Mouse (Mus musculus): ENCODE measurements around the gene Kiss1. TPM values are rescaled to one million over a fixed set of nuclear protein-coding genes. Genes with fewer than 3 reads are reported as not detected.
A peak's percentile ranks its signal among the peaks of the same experiment; 100 is the strongest.
"Not testable (repeated sequence)": the region's sequence is repeated elsewhere in the genome, so short reads cannot be mapped to it uniquely, and the experiment has no call there.

Kiss1 gene
- total RNA-seq, 2 experiments from 2014 or later = not detected

DNA sequence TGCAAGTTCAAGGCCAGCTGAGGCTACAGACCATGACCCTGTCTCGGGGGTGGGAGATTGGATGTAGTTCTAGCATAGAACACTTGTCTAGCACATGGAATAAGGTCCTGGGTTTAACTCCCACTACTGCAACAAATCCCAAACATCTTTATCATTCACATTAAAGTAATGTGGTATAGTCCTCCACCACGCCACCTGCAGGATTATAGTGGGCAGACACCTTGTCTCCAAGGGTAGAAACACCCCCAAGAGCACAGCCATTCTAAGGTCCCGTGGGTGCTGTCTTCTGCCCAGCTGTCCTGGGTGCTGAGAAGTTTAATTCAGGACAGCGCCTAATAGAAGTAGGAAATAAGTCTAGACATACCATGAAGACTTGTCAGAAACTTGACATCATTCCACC is 5.1 kb upstream of the Kiss1 start:
- no peak for DNase-seq (ENCODE audit: low spot score)

DNA sequence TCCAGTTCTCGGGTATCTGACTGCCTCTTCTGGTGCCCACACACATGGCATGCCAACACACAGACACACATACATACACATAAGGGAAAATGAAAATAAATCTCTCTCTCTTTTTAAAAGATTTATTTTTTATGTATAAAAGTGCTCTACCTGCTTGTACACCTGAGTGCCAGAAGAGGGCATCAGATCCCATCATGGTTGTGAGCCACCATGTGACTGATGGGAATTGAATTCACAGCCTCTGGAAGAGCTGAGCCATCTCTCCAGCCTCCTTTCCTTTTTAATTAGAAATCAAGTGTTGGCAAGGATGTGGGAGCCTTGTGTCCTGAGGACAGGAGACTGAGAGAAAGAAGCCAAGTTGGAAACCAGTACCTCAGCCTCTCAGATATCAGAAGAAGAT is 4.5 kb upstream of the Kiss1 start:
- DNase-seq (ENCODE audit: low spot score) = no peak

DNA sequence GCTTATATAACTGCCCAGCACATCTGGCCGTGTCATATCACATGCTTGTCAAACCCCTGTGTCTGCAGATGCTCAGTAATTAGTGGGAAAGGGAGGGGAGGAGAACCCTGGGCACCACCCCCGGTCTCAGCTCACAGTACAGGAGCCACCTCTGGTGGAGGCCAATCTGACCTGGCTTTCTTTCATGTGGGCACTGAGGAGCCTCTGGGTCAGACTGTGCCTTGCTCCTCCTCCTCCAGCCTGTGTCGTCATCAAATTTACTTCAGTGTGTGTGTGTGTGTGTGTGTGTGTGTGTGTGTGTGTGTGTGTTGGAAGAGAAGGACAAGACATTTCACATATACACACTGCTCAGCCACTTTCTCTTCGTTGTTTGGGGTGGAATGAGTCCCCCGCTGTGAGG is 1.7 kb downstream of the Kiss1 start:
- no peak for DNase-seq (ENCODE audit: low spot score)

DNA sequence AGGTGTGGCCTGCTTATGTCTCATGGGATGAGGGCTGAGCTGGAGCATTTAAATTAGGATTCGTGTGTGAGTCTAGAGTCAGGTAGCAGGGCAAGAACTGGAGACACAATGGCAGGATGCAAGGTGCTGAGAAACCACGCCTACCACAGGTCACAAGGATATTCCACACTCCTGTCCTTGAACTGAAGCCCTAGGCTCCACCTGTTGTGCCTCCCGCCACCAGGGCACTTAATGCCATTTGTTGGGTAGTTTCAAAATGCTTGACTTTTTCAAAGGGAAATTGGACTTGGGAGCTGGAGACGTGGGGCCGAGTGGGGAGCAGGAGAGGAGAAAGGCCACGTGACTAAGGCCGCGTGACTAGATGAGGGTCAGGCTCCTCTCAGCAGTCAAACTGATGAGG is 4.3 kb downstream of the Kiss1 start:
- no peak for DNase-seq (ENCODE audit: low spot score)

DNA sequence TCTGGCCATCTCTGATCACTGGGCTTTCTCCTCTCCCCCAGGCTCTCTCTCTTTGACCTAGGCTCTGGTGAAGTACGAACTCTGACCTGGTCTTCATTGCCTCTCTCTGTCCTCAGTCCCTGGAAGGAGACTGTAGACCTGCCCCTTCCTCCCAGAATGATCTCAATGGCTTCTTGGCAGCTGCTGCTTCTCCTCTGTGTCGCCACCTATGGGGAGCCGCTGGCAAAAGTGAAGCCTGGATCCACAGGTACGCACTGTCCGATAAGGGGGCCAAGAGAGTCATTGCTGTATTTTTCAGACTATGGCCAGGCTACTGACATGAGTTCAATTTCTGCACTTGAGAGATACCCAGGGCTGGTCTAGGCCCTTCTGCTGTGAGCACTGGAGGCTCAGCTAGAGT is 5.4 kb downstream of the Kiss1 start:
- no peak for DNase-seq (ENCODE audit: low spot score)

DNA sequence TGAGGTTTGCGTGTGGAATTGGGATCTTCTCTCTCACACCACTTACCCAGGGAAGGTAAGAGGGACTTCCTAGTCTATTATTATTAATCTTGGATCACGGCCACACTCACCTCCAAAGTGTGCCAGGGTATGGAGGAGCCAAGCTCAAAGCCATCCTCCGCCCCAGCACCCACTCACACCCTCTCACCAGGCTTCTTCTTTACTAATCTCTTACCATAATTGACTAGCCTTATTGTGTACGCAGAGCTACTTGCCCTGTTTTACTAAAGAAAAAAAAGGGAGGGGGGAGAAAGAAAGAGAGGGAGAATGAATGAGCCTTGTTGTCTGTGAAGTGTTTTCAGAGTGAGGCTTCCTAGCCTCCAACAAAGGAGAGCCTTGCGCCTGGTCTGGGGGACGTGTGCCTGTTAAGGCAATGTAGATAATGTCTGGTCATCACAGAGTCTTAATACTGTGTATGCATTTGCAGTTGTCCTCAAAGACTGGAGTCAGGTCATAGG is 6.7 kb downstream of the Kiss1 start:
- DNase-seq (ENCODE audit: low spot score) = no peak

DNA sequence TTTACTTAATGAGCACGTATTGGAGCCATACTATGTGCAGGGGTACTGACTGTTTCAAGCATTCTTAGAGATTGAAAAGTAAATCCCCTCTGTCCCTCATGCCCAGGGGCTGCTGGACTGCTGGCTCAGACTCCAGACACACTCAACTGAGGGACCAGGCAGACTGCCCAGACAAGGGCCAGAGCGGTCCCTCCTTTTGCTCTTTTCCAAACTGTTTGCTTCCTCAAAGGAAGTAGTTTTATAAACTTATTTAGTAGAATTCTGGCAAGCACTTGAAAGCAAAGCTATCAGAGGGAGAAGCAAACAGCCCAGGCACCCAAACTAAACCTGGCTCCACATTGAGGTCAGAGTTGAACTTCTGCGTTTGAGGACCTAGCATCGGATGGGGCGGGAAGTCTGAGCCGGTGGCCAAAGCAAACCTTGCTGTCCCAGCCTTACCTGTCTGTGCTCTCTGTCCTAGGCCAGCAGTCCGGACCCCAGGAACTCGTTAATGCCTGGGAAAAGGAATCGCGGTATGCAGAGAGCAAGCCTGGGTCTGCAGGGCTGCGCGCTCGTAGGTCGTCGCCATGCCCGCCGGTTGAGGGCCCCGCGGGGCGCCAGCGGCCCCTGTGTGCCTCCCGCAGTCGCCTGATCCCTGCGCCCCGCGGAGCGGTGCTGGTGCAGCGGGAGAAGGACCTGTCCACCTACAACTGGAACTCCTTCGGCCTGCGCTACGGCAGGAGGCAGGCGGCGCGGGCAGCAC is 7.4 kb downstream of the Kiss1 start:
- DNase-seq (ENCODE audit: low spot score) = no peak

DNA sequence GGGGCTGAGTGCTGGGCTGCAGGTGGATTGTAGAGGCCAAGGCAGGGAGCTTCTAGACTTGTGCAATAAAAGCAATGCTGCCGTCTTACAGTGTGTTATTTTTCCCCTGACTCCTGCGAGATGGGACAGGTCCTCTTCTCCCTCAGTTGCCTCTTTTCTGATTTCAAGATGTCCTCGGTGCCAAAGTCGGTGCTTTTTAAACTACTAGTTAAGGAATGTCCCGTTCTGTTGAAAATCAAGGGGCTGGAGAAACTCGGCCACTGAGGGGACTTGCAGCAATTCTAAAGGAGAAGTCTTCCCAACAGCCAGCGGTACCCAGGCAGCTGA is 7.9 kb downstream of the Kiss1 start:
- DNase-seq (ENCODE audit: low spot score) = no peak

DNA sequence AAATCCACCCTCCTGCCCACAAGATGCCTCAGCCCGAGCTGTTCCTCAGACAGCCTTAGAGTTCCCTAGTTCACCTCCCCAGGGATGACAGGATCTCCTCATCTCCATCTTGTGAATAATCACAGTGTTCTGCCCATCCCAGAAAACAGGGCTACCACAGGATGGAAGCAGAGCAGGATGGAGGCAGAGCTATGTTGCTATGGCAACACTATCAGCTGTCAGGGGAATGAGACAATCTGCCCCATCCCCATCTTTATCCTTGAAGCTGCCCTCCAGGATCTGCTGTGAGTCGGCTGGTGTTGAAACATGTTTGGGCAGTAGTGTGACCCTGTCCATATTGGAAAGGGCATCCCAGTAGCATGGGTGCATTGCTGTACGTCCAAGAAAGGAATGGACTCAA is 9.5 kb downstream of the Kiss1 start:
- DNase-seq (ENCODE audit: low spot score) = no peak

DNA sequence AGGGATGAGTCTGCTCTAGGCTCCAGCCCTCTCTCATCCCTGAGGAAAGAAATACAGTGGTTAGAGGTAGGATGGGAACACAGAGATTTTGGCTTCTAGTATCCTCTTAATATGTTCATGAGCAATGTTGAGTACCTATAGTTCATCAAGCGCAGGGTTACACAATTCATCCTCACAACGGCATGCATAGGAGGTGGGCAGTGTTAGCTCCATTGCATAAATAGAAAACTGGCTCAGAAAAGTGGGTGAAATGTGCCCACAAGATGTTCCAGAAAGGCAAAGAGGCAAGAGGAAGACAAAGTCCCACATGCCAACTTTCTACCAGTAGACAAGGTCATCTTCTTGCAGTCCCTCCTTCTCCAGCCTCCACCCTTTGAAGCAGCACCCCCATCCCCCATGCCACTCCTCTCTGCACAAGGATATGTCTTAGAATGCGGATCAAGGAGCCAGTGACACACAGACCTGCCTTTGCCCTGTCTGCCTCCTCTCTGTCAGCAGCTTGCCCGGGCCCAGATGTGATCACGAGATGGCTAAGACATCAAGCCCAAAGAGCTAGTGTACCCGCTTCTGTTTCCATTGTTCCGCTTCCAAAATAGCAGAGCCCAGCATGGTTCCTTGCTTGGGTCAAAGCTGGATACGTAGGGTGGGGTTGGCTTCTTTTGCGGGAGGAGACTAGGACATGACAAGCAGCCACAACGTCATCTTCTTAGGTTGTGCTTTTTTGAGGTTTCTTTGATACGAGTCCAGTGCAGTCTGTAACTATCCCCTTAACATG is 11.2 kb downstream of the Kiss1 start:
- DNase-seq (ENCODE audit: low spot score) = no peak

DNA sequence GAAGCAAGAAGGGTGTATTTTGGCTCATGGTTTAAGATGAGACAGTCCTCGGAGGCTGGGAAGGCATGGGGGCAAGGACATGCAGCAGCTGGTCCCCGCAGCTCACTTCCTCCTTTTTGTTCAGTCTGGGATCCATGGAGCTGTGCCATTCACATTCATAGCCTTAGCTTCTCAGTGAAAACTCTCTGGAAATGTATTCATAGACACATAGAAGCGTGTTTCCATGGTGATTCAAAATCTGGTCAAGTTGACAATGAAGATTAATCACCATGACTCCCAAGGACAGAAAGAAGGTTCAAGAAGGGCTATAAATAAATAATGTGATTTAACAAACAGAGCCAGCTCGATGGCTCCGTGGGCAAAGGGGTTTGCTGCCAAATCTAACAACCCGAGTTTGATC is 12.3 kb downstream of the Kiss1 start:
- no peak for DNase-seq (ENCODE audit: low spot score)

DNA sequence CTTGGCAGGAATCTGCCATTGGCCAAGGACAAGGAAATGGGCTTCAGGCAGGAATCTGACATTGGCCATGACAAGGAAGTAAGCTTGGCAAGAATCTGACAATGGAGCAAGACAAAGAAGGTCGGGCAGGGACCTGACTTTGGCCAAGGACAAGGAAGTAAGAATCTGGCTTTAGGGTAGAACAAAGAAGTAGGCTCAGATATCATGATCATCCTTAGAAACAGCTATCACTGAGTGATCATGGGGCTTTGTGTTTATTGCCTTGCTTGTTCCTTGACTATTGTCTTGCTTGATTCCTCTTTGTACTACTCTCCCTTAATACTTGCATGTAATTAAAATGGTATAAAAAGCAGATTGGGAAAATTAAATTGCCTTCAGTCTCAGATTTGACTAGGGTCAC is 18.7 kb downstream of the Kiss1 start:
- not testable (repeated sequence) for DNase-seq (ENCODE audit: low spot score)

DNA sequence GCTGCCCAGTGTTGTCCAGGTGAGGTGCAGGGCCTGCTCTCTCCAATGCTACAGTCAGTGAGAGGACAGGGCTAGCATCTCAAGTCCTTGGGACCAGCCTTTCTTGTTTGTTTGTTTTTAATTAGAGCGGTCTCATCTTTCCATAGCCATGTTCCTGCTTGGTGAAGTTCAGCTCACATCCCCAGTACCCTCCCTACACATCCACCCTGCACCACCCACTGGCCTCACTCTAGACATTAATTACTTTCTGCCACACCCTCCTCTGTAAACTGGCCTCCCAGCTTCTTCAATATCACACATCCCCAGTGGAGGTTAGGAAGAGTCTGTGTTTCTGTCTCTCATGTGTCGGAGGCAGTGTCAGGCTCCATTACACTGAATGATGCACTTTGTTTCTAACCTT is 22.7 kb downstream of the Kiss1 start:
- DNase-seq (ENCODE audit: low spot score) = no peak

DNA sequence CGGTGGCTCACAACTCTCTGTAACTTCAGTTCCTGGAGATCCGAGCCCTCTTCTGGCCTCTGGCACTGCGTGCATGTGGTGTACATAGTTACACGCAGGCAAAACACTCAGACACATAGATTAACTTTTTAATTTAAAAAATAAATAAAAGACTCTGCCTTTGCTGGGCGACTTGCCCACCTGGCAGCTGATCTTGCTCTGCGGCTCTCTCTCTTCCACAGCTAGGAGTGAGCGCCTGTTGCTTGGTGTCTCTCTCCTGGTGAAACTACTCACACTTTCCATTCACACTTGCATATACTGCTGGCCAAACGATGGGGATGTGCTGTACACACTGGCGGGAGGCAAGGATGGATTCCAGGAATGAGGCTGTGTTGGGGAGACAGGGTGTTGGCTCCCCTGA is 24.9 kb downstream of the Kiss1 start:
- DNase-seq (ENCODE audit: low spot score) = no peak

DNA sequence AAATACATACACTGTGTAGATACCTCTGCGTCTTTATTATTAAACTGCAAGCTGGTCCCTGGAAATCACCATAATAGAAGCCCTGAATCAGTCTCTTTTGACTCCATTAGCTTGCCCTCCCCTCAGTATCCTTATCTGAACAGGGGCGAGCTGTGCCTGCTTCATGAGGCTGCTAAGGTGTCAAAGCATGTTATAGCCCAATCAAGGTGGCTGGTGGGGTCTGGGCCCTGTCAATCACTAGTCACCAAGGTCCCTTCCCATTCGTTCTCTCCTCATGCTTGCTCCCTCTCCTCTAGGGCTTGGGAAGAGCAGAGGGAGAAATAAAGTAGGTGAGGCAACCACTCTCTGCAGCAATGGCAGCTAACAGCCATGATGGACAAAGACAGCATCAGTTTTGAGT is 25.6 kb downstream of the Kiss1 start:
- no peak for DNase-seq (ENCODE audit: low spot score)

DNA sequence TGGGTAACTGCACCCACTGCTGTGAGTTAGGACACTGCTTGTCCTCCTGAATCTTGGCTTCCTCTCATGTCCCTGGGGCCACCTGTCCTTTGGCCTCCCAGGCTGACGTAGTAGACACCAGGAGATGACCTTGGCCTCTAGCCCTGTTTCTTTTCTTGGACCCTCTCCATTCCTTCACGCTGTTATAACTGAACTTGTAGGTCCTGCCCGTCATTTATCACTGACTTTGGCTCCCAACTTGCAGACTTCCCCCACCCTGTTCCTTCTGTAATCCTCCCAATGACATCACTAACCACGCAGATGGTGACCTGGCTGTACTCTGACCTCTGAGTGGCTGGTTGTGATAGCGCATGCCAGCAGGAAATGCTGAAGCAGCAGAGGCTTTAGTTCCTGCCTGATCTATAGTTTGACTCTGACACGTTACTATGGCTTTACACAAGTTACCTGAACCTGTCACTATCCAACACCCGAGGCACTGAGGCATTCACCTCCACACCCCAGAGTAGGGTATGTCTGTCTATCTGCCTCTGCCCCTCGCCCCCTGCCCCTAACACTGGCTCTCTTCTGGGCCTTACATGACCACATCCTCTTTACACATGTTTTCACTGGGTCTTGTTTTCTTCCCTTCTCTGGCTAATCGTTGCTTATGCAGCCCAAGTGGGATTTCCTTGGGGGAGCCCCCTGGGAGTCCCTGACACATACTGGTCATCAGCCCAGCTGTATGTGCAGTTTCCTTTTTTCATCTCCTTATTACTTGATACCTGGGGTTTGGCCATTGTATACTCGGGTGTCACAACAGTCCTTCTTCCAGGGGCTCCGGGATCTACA is 26.2 kb downstream of the Kiss1 start:
- DNase-seq (ENCODE audit: low spot score) = no peak

DNA sequence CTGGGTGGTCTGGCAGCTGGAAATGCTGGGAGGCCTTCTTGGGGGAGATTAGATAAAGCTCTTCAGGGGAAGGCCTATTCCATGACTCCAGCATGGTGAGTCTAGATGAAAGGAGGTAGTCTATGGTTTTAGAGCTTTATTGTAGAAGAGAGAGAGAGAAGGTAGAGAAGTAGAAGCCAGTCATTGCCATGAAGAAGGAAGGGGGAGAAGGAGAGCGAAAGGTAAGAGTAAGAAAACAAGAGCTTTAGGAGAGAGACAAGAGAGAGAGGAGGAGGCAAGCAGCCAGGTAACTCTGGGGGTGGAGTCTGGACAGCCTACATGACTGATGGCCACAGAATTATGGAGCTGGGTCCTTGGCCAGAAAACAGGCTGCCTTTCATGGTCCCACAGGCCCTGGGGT is 28.5 kb downstream of the Kiss1 start, which contains the start of gene Ren1:
Ren1 (plus strand) TSS at position 301 of the 400 bp plus-strand sequence.
- no peak for DNase-seq (ENCODE audit: low spot score)

DNA sequence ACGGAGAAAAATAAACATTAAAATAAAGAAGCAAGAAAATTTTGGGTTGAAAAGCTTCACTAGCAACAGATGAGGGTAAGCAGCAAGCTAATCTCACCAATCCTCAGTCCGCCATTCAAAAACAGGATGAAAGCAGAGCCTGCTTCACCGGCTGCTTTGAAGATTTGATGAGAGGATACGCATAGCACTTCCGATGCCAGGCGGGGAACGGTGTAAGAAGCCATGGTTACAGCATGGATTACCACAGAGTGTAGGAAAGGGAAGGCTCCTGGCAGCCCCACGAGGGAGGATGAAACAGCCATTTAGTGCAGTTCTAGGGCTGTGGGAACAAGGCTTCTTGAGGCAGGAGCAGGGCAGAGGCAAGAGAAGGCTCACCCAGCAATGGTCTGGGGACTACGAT is 30.1 kb downstream of the Kiss1 start:
- DNase-seq (ENCODE audit: low spot score) = no peak

DNA sequence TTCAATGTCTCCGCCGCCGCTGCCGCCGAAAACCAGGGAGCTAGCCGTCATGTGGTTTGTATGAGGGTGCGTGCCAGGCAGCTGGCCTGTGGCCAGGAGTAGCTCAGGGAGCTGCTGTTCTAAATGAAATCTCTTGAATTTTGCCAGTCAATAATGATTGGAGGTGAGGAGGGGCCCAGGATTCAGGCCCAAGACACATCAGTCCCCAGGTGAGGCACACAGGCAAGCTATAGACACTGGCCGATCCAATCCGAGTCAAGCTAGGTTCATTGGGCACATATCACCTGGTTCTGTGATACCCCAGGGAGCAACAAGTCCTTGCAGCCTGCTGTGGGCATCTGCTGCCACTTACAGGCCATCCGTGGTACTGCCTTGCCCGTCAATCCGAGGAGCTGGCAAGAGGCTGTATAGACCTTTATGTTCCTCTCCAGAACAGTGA is 31.7 kb downstream of the Kiss1 start:
- peak; percentile 53 for DNase-seq (ENCODE audit: low spot score)

DNA sequence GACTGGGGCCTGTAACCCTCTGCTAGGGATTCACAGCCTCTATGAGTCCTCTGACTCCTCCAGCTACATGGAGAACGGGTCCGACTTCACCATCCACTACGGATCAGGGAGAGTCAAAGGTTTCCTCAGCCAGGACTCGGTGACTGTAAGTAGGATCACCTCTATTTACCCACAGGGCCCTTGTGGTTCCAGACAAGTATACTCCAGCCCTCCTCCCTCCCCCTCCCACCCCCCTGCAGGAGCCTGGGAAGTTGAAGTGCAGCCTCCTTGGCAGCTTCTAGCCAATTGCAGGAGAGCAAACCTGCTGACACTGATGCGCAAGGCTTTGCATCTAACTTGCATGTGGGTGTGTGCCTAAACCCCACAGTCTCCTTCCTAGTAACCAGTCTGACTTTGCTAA is 33.8 kb downstream of the Kiss1 start:
- no peak for DNase-seq (ENCODE audit: low spot score)

DNA sequence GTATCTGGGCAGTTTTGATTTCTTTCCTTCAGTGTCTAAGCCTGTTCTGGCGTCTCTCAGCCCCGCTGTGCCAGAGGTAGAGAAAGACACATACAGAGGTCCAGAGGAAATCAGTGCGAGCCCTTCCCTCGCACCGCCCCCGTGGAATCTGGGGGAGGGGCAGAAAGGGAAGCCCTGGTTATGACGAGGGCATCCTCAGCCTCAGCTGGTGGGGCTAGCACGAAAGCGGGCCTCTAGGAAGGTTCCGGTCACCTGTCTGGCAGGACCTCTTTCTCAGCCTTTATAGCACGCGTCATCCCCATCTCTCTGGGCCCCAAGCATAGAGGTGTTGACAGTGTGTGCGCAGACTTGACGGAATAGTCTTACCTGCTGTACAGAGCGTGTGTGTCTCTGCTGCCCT is 34.2 kb downstream of the Kiss1 start:
- DNase-seq (ENCODE audit: low spot score) = no peak

DNA sequence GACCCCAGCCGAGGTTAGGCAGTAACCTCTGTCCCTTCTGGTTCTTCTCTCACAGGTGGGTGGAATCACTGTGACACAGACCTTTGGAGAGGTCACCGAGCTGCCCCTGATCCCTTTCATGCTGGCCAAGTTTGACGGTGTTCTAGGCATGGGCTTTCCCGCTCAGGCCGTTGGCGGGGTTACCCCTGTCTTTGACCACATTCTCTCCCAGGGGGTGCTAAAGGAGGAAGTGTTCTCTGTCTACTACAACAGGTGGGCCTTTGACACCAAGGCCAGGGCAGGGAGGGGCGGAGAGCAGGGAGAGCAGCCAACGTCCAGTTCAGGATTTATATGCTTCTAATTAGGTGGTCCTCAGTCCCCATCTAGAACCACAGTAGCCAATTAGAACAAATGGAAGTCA is 34.7 kb downstream of the Kiss1 start:
- no peak for DNase-seq (ENCODE audit: low spot score)

All from gastrocnemius, adult 18-20 months (tissue).